Mouse (Mus musculus) ES-CJ7 (cell line): ENCODE results near the gene Rph3al.

ENCODE experiments used
- DNase-seq: peaks from one replicate; pipeline ENCODE4 v3.0.0; 2011; ENCODE audit warnings: low read depth, low spot score

The Rph3al gene

GRCm38 (mm10) chr11:75861653-75862052 lies 76.6 kb downstream of the Rph3al start:
- DNase-seq: no peak

DNA sequence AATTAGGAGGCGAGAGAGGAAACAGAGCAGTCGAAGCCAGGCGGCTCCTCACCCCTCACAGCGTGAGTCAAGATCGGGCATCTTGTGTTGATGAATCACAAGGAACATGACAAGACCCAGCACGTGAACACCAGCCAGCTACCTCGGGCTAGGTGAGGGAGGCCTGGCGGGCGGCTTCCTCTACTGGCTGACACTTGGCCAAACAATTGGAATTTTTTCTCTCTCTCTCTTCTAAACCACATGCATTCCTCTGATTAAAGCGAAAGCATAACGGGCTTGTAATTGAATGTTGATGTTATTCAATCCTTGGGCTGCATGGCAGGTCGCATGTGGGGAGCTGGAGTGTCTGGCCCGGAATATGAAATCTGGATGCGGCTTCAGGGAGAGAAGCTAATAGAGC lies 77.0 kb downstream of the Rph3al start:
- DNase-seq: no peak

DNA sequence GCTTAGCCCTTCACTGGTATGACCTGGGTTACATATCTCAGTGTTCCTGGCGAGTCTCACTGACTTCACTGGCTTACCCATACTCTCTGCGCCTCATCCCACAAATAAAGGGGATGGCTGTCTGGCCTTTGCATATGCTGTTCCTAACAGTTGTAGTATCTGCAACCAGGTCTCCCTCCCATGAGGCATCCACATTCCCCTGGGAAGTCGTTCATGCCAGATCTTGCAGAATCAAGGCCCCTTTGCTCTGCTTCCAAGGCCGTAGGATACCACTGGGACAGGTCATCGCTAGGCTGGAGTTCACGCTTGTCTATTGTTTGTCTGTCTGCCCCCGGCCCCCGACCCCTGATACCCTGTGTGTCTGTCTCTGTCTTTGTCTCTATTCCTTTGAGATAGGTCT lies 78.8 kb downstream of the Rph3al start:
- DNase-seq: no peak

GRCm38 (mm10) chr11:75858975-75859374 lies 79.3 kb downstream of the Rph3al start:
- DNase-seq: no peak

DNA sequence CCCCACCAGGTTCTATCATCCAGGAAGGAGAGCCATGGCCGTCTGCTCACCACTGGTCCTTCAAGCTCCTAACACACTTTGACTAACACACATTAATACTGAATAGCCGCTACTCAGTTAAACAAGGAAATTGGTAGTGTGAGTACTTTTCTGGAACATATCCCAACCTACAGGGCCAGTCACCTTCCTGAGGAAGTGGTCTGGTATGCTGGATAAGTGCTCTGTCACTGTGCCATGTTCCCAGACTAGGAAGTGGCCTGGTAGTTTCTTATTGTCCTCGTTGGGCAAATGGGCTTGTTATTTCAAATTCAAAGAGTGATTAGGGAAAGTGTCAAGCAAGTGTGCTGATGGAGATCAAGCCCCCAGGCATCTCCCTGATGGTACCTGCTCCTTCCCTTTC lies 80.4 kb downstream of the Rph3al start:
- no peak for DNase-seq

DNA sequence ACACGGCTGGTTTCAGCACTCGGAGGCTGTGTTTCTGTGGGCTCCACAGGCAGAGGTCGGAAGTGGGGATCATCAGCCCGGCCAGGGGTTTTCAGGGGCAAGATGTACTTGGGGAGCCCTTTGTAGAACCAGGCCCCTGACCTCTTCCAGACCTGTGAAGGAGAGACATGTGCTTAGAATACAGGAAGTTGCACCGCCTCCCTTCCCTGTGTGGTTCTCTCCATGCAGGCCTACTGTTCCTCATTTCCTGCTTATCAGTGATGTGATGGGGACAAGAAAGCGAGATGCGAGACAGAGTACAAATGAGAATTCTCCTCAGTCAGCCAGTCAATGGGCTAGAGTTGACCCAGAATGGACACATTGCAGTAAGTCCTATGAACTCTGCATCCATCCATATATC lies 83.9 kb downstream of the Rph3al start:
- DNase-seq: no peak

- no peak for DNase-seq
Measured at GRCm38 (mm10) chr11:75853067-75853636, 85.1 kb downstream of the Rph3al start.

DNA sequence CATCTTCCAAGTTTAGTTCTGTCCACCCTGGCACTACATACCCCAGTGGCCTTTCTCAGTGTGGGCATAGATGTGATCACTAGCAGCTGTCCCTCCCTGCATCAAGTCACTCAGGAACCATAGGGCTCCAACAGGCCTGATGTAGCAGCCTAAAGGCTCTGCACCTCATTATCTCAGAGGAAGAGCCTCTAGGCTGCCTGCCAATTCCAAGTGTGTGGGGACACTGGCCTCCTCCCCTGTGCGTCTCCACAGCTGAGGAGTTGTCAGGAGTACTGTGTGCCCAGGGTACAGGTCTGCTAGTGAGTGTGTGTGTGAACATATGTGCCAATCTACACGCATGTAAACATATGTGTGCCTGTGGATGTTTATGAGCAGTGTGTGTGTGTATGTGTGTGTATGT lies 85.7 kb downstream of the Rph3al start:
- no peak for DNase-seq

GRCm38 (mm10) chr11:75849552-75849951 lies 88.7 kb downstream of the Rph3al start:
- DNase-seq: no peak

DNA sequence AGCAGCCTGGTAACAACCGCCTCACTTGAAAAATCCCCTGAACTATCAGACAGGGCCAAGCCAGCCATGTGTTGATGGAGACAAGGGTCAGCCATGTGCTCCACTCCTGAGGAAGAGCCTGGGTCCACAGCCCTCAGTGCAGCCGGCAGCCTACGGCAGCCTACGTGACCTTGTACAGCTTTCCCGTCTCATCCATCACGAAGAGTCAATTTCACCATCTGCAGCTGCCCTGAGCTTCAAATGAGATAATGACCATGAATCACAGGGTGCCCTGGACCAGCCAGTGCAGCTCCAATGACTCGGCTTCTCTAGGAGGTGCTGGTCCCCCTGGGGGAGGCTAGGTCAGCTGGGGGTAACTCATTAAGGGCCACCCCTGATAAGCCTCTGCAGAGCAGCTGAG lies 91.6 kb downstream of the Rph3al start:
- DNase-seq: no peak

- DNase-seq: no peak
Measured at GRCm38 (mm10) chr11:75845675-75846074, 92.6 kb downstream of the Rph3al start.

DNA sequence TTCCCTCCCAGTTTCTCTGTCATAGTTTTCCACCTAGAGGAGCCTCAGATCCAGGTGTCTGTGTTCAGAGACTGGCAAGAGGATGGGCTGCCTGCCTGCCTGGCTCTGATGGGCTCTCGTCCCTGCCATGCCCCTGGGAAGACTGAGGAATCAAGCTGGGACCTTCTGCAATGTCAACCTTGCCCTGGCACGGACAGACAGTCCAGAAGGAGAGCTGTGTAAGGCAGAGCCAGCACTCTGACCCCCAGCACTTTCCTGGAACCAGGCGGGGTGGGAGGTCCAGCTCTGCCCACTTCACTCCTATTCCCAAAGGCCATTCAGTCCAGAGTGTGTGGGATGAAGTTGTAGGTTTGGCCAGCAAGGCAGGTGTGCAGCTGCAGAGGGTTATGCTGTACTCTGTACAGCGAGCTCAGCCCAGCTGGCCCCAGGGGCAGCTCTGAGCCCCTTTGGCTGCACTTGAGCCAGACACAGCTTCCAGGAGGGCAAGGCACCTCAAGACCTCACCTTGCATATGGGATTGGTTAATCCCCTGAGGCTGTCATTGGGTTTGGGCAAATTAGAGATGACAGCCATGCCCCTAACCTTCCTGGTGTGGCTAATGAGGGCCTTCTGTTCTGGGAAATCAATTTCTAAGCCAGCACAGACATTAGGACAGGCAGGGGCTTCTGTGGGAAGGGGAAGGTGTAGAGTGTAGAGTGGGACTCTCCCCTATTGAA lies 95.2 kb downstream of the Rph3al start:
- no peak for DNase-seq

DNA sequence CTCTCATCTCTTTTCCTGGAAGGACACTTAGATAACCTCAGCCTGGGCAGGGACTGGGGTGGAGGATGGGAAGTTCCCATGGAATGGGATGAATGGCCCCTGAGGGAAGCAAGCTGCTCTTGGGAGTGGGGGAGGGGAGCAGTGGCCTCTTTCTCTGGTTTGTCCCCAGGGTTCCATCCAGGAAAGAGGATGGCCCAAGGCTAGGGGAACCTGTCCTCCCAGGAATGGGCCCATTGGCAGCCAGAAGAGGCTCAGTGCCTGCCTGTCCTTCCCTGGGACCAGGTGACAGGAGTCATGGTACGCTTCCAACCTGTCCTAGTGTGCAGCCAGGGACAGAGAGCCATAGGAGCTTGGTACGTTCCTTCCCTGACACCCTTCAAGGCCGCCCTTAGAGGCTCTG lies 96.7 kb downstream of the Rph3al start:
- no peak for DNase-seq

GRCm38 (mm10) chr11:75839536-75840430 lies 98.4 kb downstream of the Rph3al start:
- DNase-seq: no peak

GRCm38 (mm10) chr11:75838861-75839426 lies 99.3 kb downstream of the Rph3al start:
- DNase-seq: no peak

GRCm38 (mm10) chr11:75836240-75836610 lies 102.0 kb downstream of the Rph3al start:
- DNase-seq: peak; percentile 69

GRCm38 (mm10) chr11:75835587-75836239 lies 102.5 kb downstream of the Rph3al start:
- DNase-seq: no peak

DNA sequence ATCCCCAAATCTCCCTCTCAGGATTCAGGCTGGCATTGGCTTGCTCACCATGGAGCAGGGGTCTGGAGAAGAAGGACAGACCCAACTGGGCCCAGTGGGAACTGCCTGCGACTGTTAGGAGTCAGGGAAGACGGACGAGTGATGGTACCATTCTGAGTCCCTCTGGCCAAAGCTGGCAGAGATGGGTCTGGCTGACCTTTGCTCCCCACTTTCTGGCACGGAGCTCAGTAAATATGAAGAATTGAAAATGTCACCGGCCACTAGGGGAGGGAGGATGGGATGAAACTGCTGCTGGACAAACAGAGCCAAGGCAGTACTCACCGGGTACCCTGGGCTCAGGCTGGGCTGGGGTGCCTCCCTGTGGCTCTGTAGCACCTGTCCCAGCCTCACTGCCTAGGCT lies 105.1 kb downstream of the Rph3al start:
- DNase-seq: no peak

DNA sequence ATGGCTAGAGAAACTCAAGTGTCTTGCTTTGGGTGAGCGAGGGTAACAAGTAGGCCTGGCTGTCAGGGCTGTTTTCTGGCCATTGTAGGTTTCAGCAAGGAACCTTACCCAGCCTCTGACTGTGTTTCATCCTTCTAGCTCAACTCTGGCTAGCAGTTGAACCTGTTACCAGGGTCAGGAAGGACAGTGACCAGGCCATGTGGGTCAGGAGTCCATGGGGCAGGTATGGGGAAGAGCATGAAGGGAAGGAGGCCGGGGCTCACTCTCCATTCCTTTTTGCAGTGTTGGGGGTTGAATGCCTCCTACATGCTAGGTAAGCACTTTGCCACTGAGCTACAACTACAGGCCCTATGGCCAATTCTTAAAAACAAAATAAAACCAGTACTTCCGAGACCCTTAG lies 107.8 kb downstream of the Rph3al start:
- no peak for DNase-seq

DNA sequence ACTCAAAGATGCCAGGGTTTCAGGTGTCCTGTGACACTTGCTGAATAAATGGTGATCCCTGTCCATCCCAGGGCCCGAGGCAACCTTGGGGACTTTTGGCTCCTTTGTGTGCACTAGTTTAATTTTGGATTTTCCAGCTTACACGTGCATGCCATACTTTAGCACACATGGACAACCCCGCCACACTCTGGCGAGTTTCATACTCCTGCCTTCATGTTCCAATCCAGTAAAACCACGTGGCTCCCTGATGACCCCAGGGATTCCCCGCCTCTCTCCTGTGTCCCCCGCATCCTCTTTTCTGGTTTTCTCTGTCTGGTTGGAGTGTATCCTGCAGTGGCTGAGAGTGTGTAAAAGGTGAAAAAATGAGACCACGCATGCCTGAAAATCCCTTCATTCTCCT lies 110.8 kb downstream of the Rph3al start:
- no peak for DNase-seq

DNA sequence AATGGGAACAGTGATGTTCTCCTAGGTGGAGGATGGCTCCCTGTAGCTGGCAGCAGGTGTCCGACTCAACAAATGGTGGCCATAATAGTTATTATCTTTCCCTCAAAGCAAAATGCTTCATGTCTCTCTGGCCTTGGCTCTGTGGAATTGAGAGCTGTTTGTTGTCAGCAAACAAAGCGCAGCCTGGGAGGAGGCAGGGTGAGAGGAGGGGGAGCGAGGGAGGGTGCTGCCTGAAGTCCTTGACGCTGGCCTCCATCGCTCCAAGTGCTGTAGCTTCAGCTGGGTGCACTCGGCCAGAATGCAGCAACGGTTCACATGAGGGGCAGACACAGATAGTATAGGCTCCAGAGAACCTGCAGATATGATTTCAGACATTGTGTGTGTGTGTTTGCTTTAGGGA lies 114.7 kb downstream of the Rph3al start:
- no peak for DNase-seq

- no peak for DNase-seq
Measured at GRCm38 (mm10) chr11:75813085-75813484, 125.1 kb downstream of the Rph3al start.
